Mouse (Mus musculus) erythroblast, embryonic 14.5 days (primary cell): ENCODE data around the gene Tgfbrap1.

Experiments
- GATA1 ChIP-seq: IDR thresholded peaks from 2 replicates; pipeline ENCODE4 v1.6.1; 2012; ENCODE audit warnings: low read length, inconsistent platforms, mixed read lengths
- TAL1 ChIP-seq: IDR thresholded peaks from 3 replicates; pipeline ENCODE4 v1.6.1; 2012; ENCODE audit warnings: low read length, inconsistent platforms, mixed read lengths

GRCm38 (mm10) chr1:43137334-43137733 is 38.9 kb upstream of the Tgfbrap1 start:
- TF ChIP-seq GATA1, result no peak
- no peak for TF ChIP-seq TAL1
